Mouse (Mus musculus) layer of hippocampus, adult 8-10 months (tissue): Measurements from ENCODE around the gene AI661453. TPM values are rescaled to one million over a fixed set of nuclear protein-coding genes. Genes with fewer than 3 reads are reported as not detected.

Experiments
- total RNA-seq, 4 experiments: library from RNA; stranded (reverse); gene quantifications; 2 replicates each; pipeline ENCODE4 v1.2.4; 2022

The AI661453 gene
- total RNA-seq, 4 experiments from 2014 or later, result 0.23 to 0.82 (median 0.66) TPM

Other genes starting within 250 kb of the AI661453 start
- gene Mrps10, start 67.7 kb upstream of the AI661453 start, total RNA-seq, result 10 to 100 TPM; 32.8 to 35.3 (median 33.8) TPM
- 1 to 10 TPM; 1.0 to 3.3 (median 1.5) TPM for gene Guca1b, start 51.2 kb upstream of the AI661453 start, total RNA-seq
- gene Guca1a, start 36.0 kb upstream of the AI661453 start, total RNA-seq, result 1 to 10 TPM in 1 of 4 experiments, under 1 TPM in 2, not detected in 1; 0.37 to 1.2 (median 0.80) TPM
- under 1 TPM in 2 of 4 experiments, not detected in 2; 0.20 to 0.22 TPM for gene 1700001C19Rik, start 761 bp downstream of the AI661453 start, total RNA-seq
- gene Taf8, start 65.7 kb downstream of the AI661453 start, total RNA-seq, result 10 to 100 TPM; 18.4 to 25.0 (median 23.4) TPM
- 10 to 100 TPM; 38.4 to 45.2 (median 38.8) TPM for gene Ccnd3, start 68.4 kb downstream of the AI661453 start, total RNA-seq
- 10 to 100 TPM; 16.9 to 18.6 (median 17.8) TPM for gene Bysl, start 174.9 kb downstream of the AI661453 start, total RNA-seq
- gene Med20, start 175.0 kb downstream of the AI661453 start, total RNA-seq, result 10 to 100 TPM; 31.1 to 40.3 (median 33.1) TPM
- gene Gm20517, start 175.0 kb downstream of the AI661453 start, total RNA-seq, result 1 to 10 TPM; 4.9 to 8.9 (median 7.0) TPM
- gene Usp49, start 194.1 kb downstream of the AI661453 start, total RNA-seq, result 10 to 100 TPM in 3 of 4 experiments, 1 to 10 TPM in 1; 8.1 to 11.5 (median 10.8) TPM